ENCODE assay signal across 17 mouse cellular contexts in genomic region chr11:55050837-55051510, GRCm38 (mm10). TPM values are rescaled to one million over a fixed set of nuclear protein-coding genes. Genes with fewer than 3 reads are reported as not detected.
DNase-seq lines count a peak whose midpoint lies in the region; ATAC-seq and TF ChIP-seq lines count a peak whose summit lies in the region.
"Had no signal": no experiment of that assay in that cellular context is flagged by ENCODE, and none has a peak within 500 bp of the region (broad histone marks: within the 10 kb centered on the region; RNA-seq: fewer than 3 reads in every experiment).

No protein-coding gene starts in this region.

- no peak overlapping the region for H3K4me3 ChIP-seq in heart, adult 2 months
- H3K4me3 ChIP-seq in brown adipose tissue, adult 24 weeks (ENCODE audit: insufficient read depth, low read depth, low read length): no peak overlapping the region
- H3K4me3 ChIP-seq in lung, embryonic 16.5 days (ENCODE audit: low read length): no peak overlapping the region
- H3K4me3 ChIP-seq in midbrain, postnatal 0 days (ENCODE audit: low read depth, low read length): no peak overlapping the region
- H3K4me3 ChIP-seq: forebrain, embryonic 13.5 days; gastrocnemius, adult 2 months; heart, embryonic 12.5 days; hindbrain, embryonic 12.5 days; midbrain, embryonic 12.5 days had no signal

- no peak for TF ChIP-seq CTCF in heart, adult 2 months (IDR thresholded peaks at IDR 0.05)
- TF ChIP-seq CTCF in midbrain, postnatal 0 days (IDR thresholded peaks at IDR 0.05): no peak

- no peak overlapping the region for H3K9ac ChIP-seq in heart, adult 2 months (ENCODE audit: low read depth, low read length)
- H3K9ac ChIP-seq in lung, embryonic 16.5 days (ENCODE audit: low read length): no peak overlapping the region
- no peak overlapping the region for H3K9ac ChIP-seq in midbrain, postnatal 0 days (replicated peaks; ENCODE audit: low read length, poor library complexity, severe bottlenecking)
- H3K9ac ChIP-seq: forebrain, embryonic 13.5 days; heart, embryonic 12.5 days; hindbrain, embryonic 12.5 days; midbrain, embryonic 12.5 days had no signal

- no peaks in the 10 kb centered on the region for H3K36me3 ChIP-seq in heart, adult 2 months (ENCODE audit: control insufficient read depth, insufficient read depth, low read length)
- H3K36me3 ChIP-seq in lung, embryonic 16.5 days (ENCODE audit: control insufficient read depth, insufficient read depth, low read length): no peaks in the 10 kb centered on the region
- H3K36me3 ChIP-seq in midbrain, postnatal 0 days (ENCODE audit: insufficient read depth, low read length): no peaks in the 10 kb centered on the region
- H3K36me3 ChIP-seq: hindbrain, embryonic 12.5 days; midbrain, embryonic 12.5 days had no signal

- peak in 1 of 2 experiments; percentile 18 for DNase-seq in heart, adult 2 months
- no peak for DNase-seq in heart, adult 8-10 months (ENCODE audit: low spot score)
- peak; percentile 95 for DNase-seq in adipocyte (ENCODE audit: low spot score)
- DNase-seq in gastrocnemius, adult 8-10 months (ENCODE audit: low spot score in 2 of 2): no peak
- DNase-seq in midbrain, postnatal 0 days (ENCODE audit: low spot score): no peak
- DNase-seq: cerebellum, adult 9-10 months; gastrocnemius, adult 2 months; heart, postnatal 10 days had no signal

- H3K79me2 ChIP-seq in heart, adult 2 months (replicated peaks; ENCODE audit: control insufficient read depth, insufficient read depth, low read length): no peaks in the 10 kb centered on the region

- intact Hi-C loops in heart, adult 2 months (cut with DNase I): no loop called here

- H3K27ac ChIP-seq in heart, adult 2 months: peak overlapping the region; percentile 7; the same call in 1 of the 2 replicates
- peak overlapping the region; percentile 98 for H3K27ac ChIP-seq in brown adipose tissue, adult 24 weeks (replicated peaks; ENCODE audit: low read depth, low read length)
- H3K27ac ChIP-seq in lung, embryonic 16.5 days (ENCODE audit: low read length): no peak overlapping the region
- no peak overlapping the region for H3K27ac ChIP-seq in midbrain, postnatal 0 days (ENCODE audit: low read depth, low read length)
- H3K27ac ChIP-seq: forebrain, embryonic 13.5 days; gastrocnemius, adult 2 months; hindbrain, embryonic 12.5 days; midbrain, embryonic 12.5 days; stomach, postnatal 0 days had no signal

- TF ChIP-seq EP300 in heart, adult 2 months (IDR thresholded peaks at IDR 0.05; ENCODE audit: insufficient read depth, low read depth, low read length): no peak

- no peak for TF ChIP-seq POLR2A in heart, adult 2 months (IDR thresholded peaks at IDR 0.05; ENCODE audit: insufficient read depth, low read depth, low read length)

- no peaks in the 10 kb centered on the region for H3K27me3 ChIP-seq in heart, adult 2 months (ENCODE audit: control insufficient read depth, insufficient read depth, low read length)
- no peaks in the 10 kb centered on the region for H3K27me3 ChIP-seq in lung, embryonic 16.5 days (ENCODE audit: control insufficient read depth, insufficient read depth, low read depth, low read length)
- no peaks in the 10 kb centered on the region for H3K27me3 ChIP-seq in midbrain, postnatal 0 days (ENCODE audit: insufficient read depth, low read length)
- H3K27me3 ChIP-seq: forebrain, embryonic 13.5 days; heart, embryonic 12.5 days; hindbrain, embryonic 12.5 days; midbrain, embryonic 12.5 days had no signal

- H3K4me2 ChIP-seq in lung, embryonic 16.5 days (ENCODE audit: low read depth, low read length): no peak overlapping the region
- no peak overlapping the region for H3K4me2 ChIP-seq in midbrain, postnatal 0 days (ENCODE audit: low read depth, low read length, poor library complexity, severe bottlenecking)
- H3K4me2 ChIP-seq: forebrain, embryonic 13.5 days; heart, embryonic 12.5 days; hindbrain, embryonic 12.5 days; midbrain, embryonic 12.5 days had no signal

- H3K9me3 ChIP-seq in lung, embryonic 16.5 days (ENCODE audit: control insufficient read depth, low read length): no peaks in the 10 kb centered on the region
- H3K9me3 ChIP-seq in midbrain, postnatal 0 days (ENCODE audit: low read length): no peaks in the 10 kb centered on the region
- H3K9me3 ChIP-seq: forebrain, embryonic 13.5 days; heart, embryonic 12.5 days; hindbrain, embryonic 12.5 days; midbrain, embryonic 12.5 days had no signal

- WGBS in heart, adult 2 months: 57% methylated on average over 7 of the region's 7 CpGs
- WGBS in lung, embryonic 16.5 days: 46% methylated on average over 7 of the region's 7 CpGs
- WGBS in midbrain, postnatal 0 days: 89% methylated on average over 7 of the region's 7 CpGs

- peaks cover 1% of the 10 kb centered on the region for H3K4me1 ChIP-seq in heart, adult 2 months (ENCODE audit: control insufficient read depth, insufficient read depth, low read length)
- peaks cover 13% of the 10 kb centered on the region for H3K4me1 ChIP-seq in brown adipose tissue, adult 24 weeks (ENCODE audit: control insufficient read depth, insufficient read depth, insufficient read length, low read length)
- H3K4me1 ChIP-seq in lung, embryonic 16.5 days (replicated peaks; ENCODE audit: control insufficient read depth, insufficient read depth, low read length): peaks cover 3% of the 10 kb centered on the region; the same call in 1 of the 2 replicates
- no peaks in the 10 kb centered on the region for H3K4me1 ChIP-seq in midbrain, postnatal 0 days (ENCODE audit: insufficient read depth, low read length)
- H3K4me1 ChIP-seq: forebrain, embryonic 13.5 days; hindbrain, embryonic 12.5 days; midbrain, embryonic 12.5 days had no signal

- peak; percentile 66; the same call in 1 of the 2 replicates for ATAC-seq in lung, embryonic 16.5 days (ENCODE audit: low read depth)
- no peak for ATAC-seq in midbrain, postnatal 0 days (ENCODE audit: low FRiP score)
- ATAC-seq: activated CD4-positive, CD25-positive, alpha-beta regulatory T cell, adult 4 months; forebrain, embryonic 13.5 days; intestine, postnatal 0 days had no signal

RNA-seq across cellular contexts. Expression of gene Anxa6, which starts 17.7 kb away (rescaled TPM):
- total RNA-seq in heart, adult 2 months (2021): 100 to 1,000 TPM; 205 to 213 TPM
- polyA plus RNA-seq in heart, adult 2 months (2012; rRNA removed): 136 and 193 TPM in 2 replicates
- 100 to 1,000 TPM; 202 to 217 (median 212) TPM for total RNA-seq in heart, adult 8-10 months (2022)
- 212 and 213 TPM in 2 replicates for polyA plus RNA-seq in brown adipose tissue, adult 24 weeks (2012; ENCODE audit: insufficient read depth, insufficient read length, missing spikeins)
- polyA plus RNA-seq in lung, embryonic 16.5 days (2015; fragmentation: Nextera tagmentation; extraction: Ambion mirVana): 406 and 415 TPM in 2 replicates
- total RNA-seq in gastrocnemius, adult 8-10 months (2022): 100 to 1,000 TPM; 160 to 179 (median 170) TPM
- 48.2 and 51.5 TPM in 2 replicates for total RNA-seq in midbrain, postnatal 0 days (2014; rRNA removed)
- 37.6 and 39.3 TPM in 2 replicates for polyA plus RNA-seq in midbrain, postnatal 0 days (2015; fragmentation: Nextera tagmentation; extraction: Ambion mirVana)

RNA-seq across cellular contexts. Expression of gene Ccdc69, which starts 27.0 kb away (rescaled TPM):
- total RNA-seq in heart, adult 2 months (2021): 1 to 10 TPM; 6.5 to 9.7 TPM
- polyA plus RNA-seq in heart, adult 2 months (2012; rRNA removed): 9.2 and 24.8 TPM in 2 replicates
- total RNA-seq in heart, adult 8-10 months (2022): 1 to 10 TPM; 5.9 to 9.4 (median 6.5) TPM
- 42.5 and 46.3 TPM in 2 replicates for polyA plus RNA-seq in brown adipose tissue, adult 24 weeks (2012; ENCODE audit: insufficient read depth, insufficient read length, missing spikeins)
- 3.5 and 3.8 TPM in 2 replicates for polyA plus RNA-seq in lung, embryonic 16.5 days (2015; fragmentation: Nextera tagmentation; extraction: Ambion mirVana)
- 1 to 10 TPM; 1.8 to 4.2 (median 3.3) TPM for total RNA-seq in gastrocnemius, adult 8-10 months (2022)
- 0.33 and 2.2 TPM in 2 replicates for total RNA-seq in midbrain, postnatal 0 days (2014; rRNA removed)
- 0.39 and 0.52 TPM in 2 replicates for polyA plus RNA-seq in midbrain, postnatal 0 days (2015; fragmentation: Nextera tagmentation; extraction: Ambion mirVana)
- polyA plus RNA-seq: midbrain, embryonic 12.5 days had no signal

RNA-seq across cellular contexts. Expression of gene Gm2a, which starts 46.9 kb away (rescaled TPM):
- total RNA-seq in heart, adult 2 months (2021): 10 to 100 TPM; 10.3 to 10.8 TPM
- 18.6 and 19.8 TPM in 2 replicates for polyA plus RNA-seq in heart, adult 2 months (2012; rRNA removed)
- total RNA-seq in heart, adult 8-10 months (2022): 10 to 100 TPM in 2 of 4 experiments, 1 to 10 TPM in 2; 9.4 to 10.7 (median 10.1) TPM
- 57.5 and 65.4 TPM in 2 replicates for polyA plus RNA-seq in brown adipose tissue, adult 24 weeks (2012; ENCODE audit: insufficient read depth, insufficient read length, missing spikeins)
- 22.8 TPM in 2 replicates for polyA plus RNA-seq in lung, embryonic 16.5 days (2015; fragmentation: Nextera tagmentation; extraction: Ambion mirVana)
- total RNA-seq in gastrocnemius, adult 8-10 months (2022): 1 to 10 TPM; 6.2 to 9.2 (median 7.5) TPM
- 31.5 and 46.4 TPM in 2 replicates for total RNA-seq in midbrain, postnatal 0 days (2014; rRNA removed)
- 50.0 and 55.7 TPM in 2 replicates for polyA plus RNA-seq in midbrain, postnatal 0 days (2015; fragmentation: Nextera tagmentation; extraction: Ambion mirVana)

Comparison
In these comparisons a context has a peak if more than half of its experiments do, and no peak if none do; other contexts are left out.
1. H3K27ac ChIP-seq: peak in heart, adult 2 months (single experiment) and brown adipose tissue, adult 24 weeks (single experiment); none in lung, embryonic 16.5 days (single experiment) and midbrain, postnatal 0 days (single experiment).